Mouse (Mus musculus): ENCODE results near the gene Psmd4. TPM values are rescaled to one million over a fixed set of nuclear protein-coding genes. Genes with fewer than 3 reads are reported as not detected.

Psmd4 gene
- polyA plus RNA-seq (2015; fragmentation: Nextera tagmentation; extraction: Ambion mirVana) = 267 and 288 TPM in 2 replicates

GRCm38 (mm10) chr3:95042166-95042837 is at the start of gene Psmd4:
Gene Psmd4 (minus strand): TSS chr3:95042614.
- peak within 1 kb of the TSS; percentile 92 for H3K4me3 ChIP-seq (ENCODE audit: low read length)
- peaks cover 10% of the 10 kb centered on the region for H3K4me1 ChIP-seq (ENCODE audit: control insufficient read depth, insufficient read depth, low read depth, low read length)
- H3K9ac ChIP-seq (ENCODE audit: low read depth, low read length) = peak within 1 kb of the TSS; percentile 91
- peak within 1 kb of the TSS; percentile 75 for H3K27ac ChIP-seq (ENCODE audit: low read depth, low read length)
- 0 out of 2 replicates have a peak, but pooled peaks cover 3% of the 10 kb centered on the region for H3K36me3 ChIP-seq (ENCODE audit: control insufficient read depth, insufficient read depth, low read length)
- H3K27me3 ChIP-seq (replicated peaks; ENCODE audit: control insufficient read depth, insufficient read depth, low read length) = no peaks in the 10 kb centered on the region; the same call in 1 of the 2 replicates
- peak; percentile 99 for ATAC-seq
- under 1% methylated on average over 36 of the region's 36 CpGs for WGBS
- peak within 1 kb of the TSS; percentile 66 for H3K4me2 ChIP-seq (ENCODE audit: low read length)
- H3K9me3 ChIP-seq (ENCODE audit: control insufficient read depth, low read length) = no peaks in the 10 kb centered on the region

- no peak overlapping the region for H3K4me2 ChIP-seq (ENCODE audit: low read length)
- ATAC-seq = no peak
- 94% methylated on average over 1 of the region's 1 CpGs for WGBS
- H3K9ac ChIP-seq (ENCODE audit: low read depth, low read length) = no peak overlapping the region
- H3K36me3 ChIP-seq (ENCODE audit: control insufficient read depth, insufficient read depth, low read length) = no peaks in the 10 kb centered on the region
- H3K9me3 ChIP-seq (ENCODE audit: control insufficient read depth, low read length) = no peaks in the 10 kb centered on the region
- no peak overlapping the region for H3K27ac ChIP-seq (ENCODE audit: low read depth, low read length)
- no peaks in the 10 kb centered on the region for H3K4me1 ChIP-seq (ENCODE audit: control insufficient read depth, insufficient read depth, low read depth, low read length)
- no peak overlapping the region for H3K4me3 ChIP-seq (ENCODE audit: low read length)
- no peaks in the 10 kb centered on the region for H3K27me3 ChIP-seq (replicated peaks; ENCODE audit: control insufficient read depth, insufficient read depth, low read length)
These were observed 45.7 kb upstream of the Psmd4 start for GRCm38 (mm10) chr3:95088071-95088470.

GRCm38 (mm10) chr3:95071606-95072005 is 29.2 kb upstream of the Psmd4 start:
- Histone ChIP-seq H3K9ac (ENCODE audit: low read depth, low read length) (no peak overlapping the region), H3K4me2 (ENCODE audit: low read length) (no peak overlapping the region), H3K27me3 (replicated peaks; ENCODE audit: control insufficient read depth, insufficient read depth, low read length) (no peaks in the 10 kb centered on the region), H3K36me3 (ENCODE audit: control insufficient read depth, insufficient read depth, low read length) (peaks cover 40% of the 10 kb centered on the region), H3K9me3 (ENCODE audit: control insufficient read depth, low read length) (no peaks in the 10 kb centered on the region), H3K4me1 (ENCODE audit: control insufficient read depth, insufficient read depth, low read depth, low read length) (no peaks in the 10 kb centered on the region), H3K4me3 (ENCODE audit: low read length) (no peak overlapping the region), H3K27ac (ENCODE audit: low read depth, low read length) (no peak overlapping the region)
- no peak for ATAC-seq
- WGBS = 94% methylated on average over 2 of the region's 2 CpGs

- Histone ChIP-seq H3K36me3 (ENCODE audit: control insufficient read depth, insufficient read depth, low read length) (peaks cover 50% of the 10 kb centered on the region), H3K27ac (ENCODE audit: low read depth, low read length) (no peak overlapping the region), H3K9me3 (ENCODE audit: control insufficient read depth, low read length) (no peaks in the 10 kb centered on the region), H3K27me3 (replicated peaks; ENCODE audit: control insufficient read depth, insufficient read depth, low read length) (no peaks in the 10 kb centered on the region), H3K4me3 (ENCODE audit: low read length) (no peak overlapping the region), H3K4me1 (ENCODE audit: control insufficient read depth, insufficient read depth, low read depth, low read length) (no peaks in the 10 kb centered on the region), H3K4me2 (ENCODE audit: low read length) (no peak overlapping the region), H3K9ac (ENCODE audit: low read depth, low read length) (no peak overlapping the region)
- 91% methylated on average over 11 of the region's 11 CpGs for WGBS
- no peak for ATAC-seq
These were observed 24.2 kb upstream of the Psmd4 start for GRCm38 (mm10) chr3:95066570-95066969.

- Histone ChIP-seq H3K9ac (ENCODE audit: low read depth, low read length) (no peak overlapping the region), H3K36me3 (ENCODE audit: control insufficient read depth, insufficient read depth, low read length) (peaks cover 46% of the 10 kb centered on the region), H3K27ac (ENCODE audit: low read depth, low read length) (no peak overlapping the region), H3K9me3 (ENCODE audit: control insufficient read depth, low read length) (no peaks in the 10 kb centered on the region), H3K4me3 (ENCODE audit: low read length) (no peak overlapping the region), H3K4me1 (ENCODE audit: control insufficient read depth, insufficient read depth, low read depth, low read length) (no peaks in the 10 kb centered on the region), H3K27me3 (replicated peaks; ENCODE audit: control insufficient read depth, insufficient read depth, low read length) (no peaks in the 10 kb centered on the region), H3K4me2 (ENCODE audit: low read length) (no peak overlapping the region)
- WGBS = 90% methylated on average over 6 of the region's 6 CpGs
- ATAC-seq = no peak
These were observed 23.7 kb upstream of the Psmd4 start for GRCm38 (mm10) chr3:95066095-95066494.

- no peak for ATAC-seq
- Histone ChIP-seq H3K4me3 (ENCODE audit: low read length) (no peak overlapping the region), H3K27ac (ENCODE audit: low read depth, low read length) (no peak overlapping the region), H3K9me3 (ENCODE audit: control insufficient read depth, low read length) (no peaks in the 10 kb centered on the region), H3K27me3 (replicated peaks; ENCODE audit: control insufficient read depth, insufficient read depth, low read length) (no peaks in the 10 kb centered on the region), H3K4me1 (ENCODE audit: control insufficient read depth, insufficient read depth, low read depth, low read length) (no peaks in the 10 kb centered on the region), H3K4me2 (ENCODE audit: low read length) (no peak overlapping the region), H3K9ac (ENCODE audit: low read depth, low read length) (no peak overlapping the region), H3K36me3 (ENCODE audit: control insufficient read depth, insufficient read depth, low read length) (peaks cover 47% of the 10 kb centered on the region)
- 81% methylated on average over 1 of the region's 1 CpGs for WGBS
These were observed 23.1 kb upstream of the Psmd4 start for GRCm38 (mm10) chr3:95065553-95065952.

- no peaks in the 10 kb centered on the region for H3K27me3 ChIP-seq (replicated peaks; ENCODE audit: control insufficient read depth, insufficient read depth, low read length)
- peaks cover 59% of the 10 kb centered on the region for H3K36me3 ChIP-seq (ENCODE audit: control insufficient read depth, insufficient read depth, low read length)
- no peaks in the 10 kb centered on the region for H3K9me3 ChIP-seq (ENCODE audit: control insufficient read depth, low read length)
- ATAC-seq = no peak
- H3K4me1 ChIP-seq (ENCODE audit: control insufficient read depth, insufficient read depth, low read depth, low read length) = no peaks in the 10 kb centered on the region
- H3K4me2 ChIP-seq (ENCODE audit: low read length) = no peak overlapping the region
- WGBS = 92% methylated on average over 4 of the region's 4 CpGs
- H3K9ac ChIP-seq (ENCODE audit: low read depth, low read length) = no peak overlapping the region
- H3K4me3 ChIP-seq (ENCODE audit: low read length) = no peak overlapping the region
- no peak overlapping the region for H3K27ac ChIP-seq (ENCODE audit: low read depth, low read length)
These were observed 21.3 kb upstream of the Psmd4 start for GRCm38 (mm10) chr3:95063741-95064140.

GRCm38 (mm10) chr3:95058078-95058477 is 15.7 kb upstream of the Psmd4 start:
- Histone ChIP-seq H3K27ac (ENCODE audit: low read depth, low read length) (no peak overlapping the region), H3K4me2 (ENCODE audit: low read length) (no peak overlapping the region), H3K27me3 (replicated peaks; ENCODE audit: control insufficient read depth, insufficient read depth, low read length) (no peaks in the 10 kb centered on the region), H3K4me1 (ENCODE audit: control insufficient read depth, insufficient read depth, low read depth, low read length) (no peaks in the 10 kb centered on the region), H3K36me3 (ENCODE audit: control insufficient read depth, insufficient read depth, low read length) (peaks cover 34% of the 10 kb centered on the region), H3K9me3 (ENCODE audit: control insufficient read depth, low read length) (no peaks in the 10 kb centered on the region), H3K4me3 (ENCODE audit: low read length) (no peak overlapping the region), H3K9ac (ENCODE audit: low read depth, low read length) (no peak overlapping the region)
- no peak for ATAC-seq
- WGBS = 84% methylated on average over 8 of the region's 8 CpGs

GRCm38 (mm10) chr3:95056275-95056674 is 13.9 kb upstream of the Psmd4 start:
- Histone ChIP-seq H3K36me3 (ENCODE audit: control insufficient read depth, insufficient read depth, low read length) (peaks cover 27% of the 10 kb centered on the region), H3K27me3 (replicated peaks; ENCODE audit: control insufficient read depth, insufficient read depth, low read length) (no peaks in the 10 kb centered on the region), H3K9ac (ENCODE audit: low read depth, low read length) (no peak overlapping the region), H3K4me3 (ENCODE audit: low read length) (no peak overlapping the region), H3K27ac (ENCODE audit: low read depth, low read length) (no peak overlapping the region), H3K9me3 (ENCODE audit: control insufficient read depth, low read length) (no peaks in the 10 kb centered on the region), H3K4me2 (ENCODE audit: low read length) (no peak overlapping the region), H3K4me1 (ENCODE audit: control insufficient read depth, insufficient read depth, low read depth, low read length) (no peaks in the 10 kb centered on the region)
- ATAC-seq = no peak
- WGBS = 90% methylated on average over 7 of the region's 7 CpGs

Data from hindbrain, embryonic 16.5 days (tissue).